In the genomic region with DNA sequence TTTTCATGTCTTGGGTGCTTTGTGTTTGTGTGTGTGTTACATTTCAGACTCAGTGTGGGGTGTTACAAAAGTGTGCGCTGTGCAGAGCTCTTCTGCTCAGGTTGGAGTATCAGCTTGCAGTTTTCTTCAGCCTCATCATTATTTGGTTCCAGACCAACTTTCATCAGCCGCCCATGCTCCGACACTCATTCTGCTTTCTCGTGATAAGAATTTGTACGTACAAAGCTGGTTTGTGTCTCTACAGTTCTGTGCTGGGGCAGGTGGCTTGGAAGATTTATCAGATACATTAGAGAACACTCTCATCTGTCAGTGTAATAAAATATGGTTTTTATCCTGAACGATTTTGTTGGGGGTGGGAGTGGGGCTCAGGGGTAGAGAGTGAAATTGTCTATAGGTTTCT, we compare ENCODE assay signal across 31 mouse cellular contexts.
"Had no signal": no experiment of that assay in that cellular context is flagged by ENCODE, and none has a peak within 500 bp of the region (broad histone marks: within the 10 kb centered on the region; RNA-seq: fewer than 3 reads in every experiment).

No protein-coding gene starts in this region.

- H3K27ac ChIP-seq: limb, embryonic 10.5 days; limb, embryonic 12.5 days; limb, embryonic 13.5 days; limb, embryonic 15.5 days; liver, embryonic 12.5 days; liver, embryonic 13.5 days; liver, embryonic 14.5 days; liver, embryonic 15.5 days; lung, embryonic 15.5 days; macrophage; midbrain, embryonic 10.5 days; midbrain, embryonic 12.5 days; midbrain, embryonic 13.5 days; midbrain, embryonic 15.5 days; neural tube, embryonic 12.5 days had no signal

- H3K4me1 ChIP-seq: limb, embryonic 10.5 days; limb, embryonic 12.5 days; limb, embryonic 13.5 days; limb, embryonic 15.5 days; liver, embryonic 12.5 days; liver, embryonic 13.5 days; liver, embryonic 15.5 days; lung, embryonic 15.5 days; megakaryocyte, embryonic 14.5 days; midbrain, embryonic 10.5 days; midbrain, embryonic 12.5 days; midbrain, embryonic 13.5 days; midbrain, embryonic 15.5 days; neural tube, embryonic 12.5 days had no signal

- DNase-seq: left cerebral cortex, postnatal 4 days; liver; liver, embryonic 13.5 days; liver, postnatal 0 days; lung, adult 18-20 months; lung, adult 2 months; lung, embryonic 14.5 days; lung, postnatal 10 days; lung, postnatal 14 days; lung, postnatal 36 days; lung, postnatal 4 days; midbrain, embryonic 14.5 days had no signal

- ATAC-seq: liver, embryonic 12.5 days; liver, postnatal 0 days; midbrain, embryonic 13.5 days; midbrain, embryonic 15.5 days; midbrain, embryonic 16.5 days had no signal

- H3K27me3 ChIP-seq: limb, embryonic 12.5 days; limb, embryonic 13.5 days; limb, embryonic 15.5 days; liver, embryonic 12.5 days; liver, embryonic 13.5 days; lung, embryonic 15.5 days; megakaryocyte, embryonic 14.5 days; midbrain, embryonic 12.5 days; midbrain, embryonic 13.5 days; midbrain, embryonic 15.5 days; neural tube, embryonic 12.5 days had no signal

- H3K9me3 ChIP-seq: limb, embryonic 10.5 days; limb, embryonic 12.5 days; limb, embryonic 13.5 days; limb, embryonic 15.5 days; liver, embryonic 12.5 days; liver, embryonic 13.5 days; liver, embryonic 15.5 days; lung, embryonic 15.5 days; megakaryocyte, embryonic 14.5 days; midbrain, embryonic 10.5 days; midbrain, embryonic 12.5 days; midbrain, embryonic 13.5 days; midbrain, embryonic 15.5 days; neural tube, embryonic 12.5 days had no signal

- H3K4me3 ChIP-seq: limb, embryonic 10.5 days; limb, embryonic 12.5 days; limb, embryonic 13.5 days; limb, embryonic 15.5 days; liver, embryonic 12.5 days; liver, embryonic 13.5 days; liver, embryonic 15.5 days; lung, embryonic 15.5 days; megakaryocyte, embryonic 14.5 days; midbrain, embryonic 10.5 days; midbrain, embryonic 12.5 days; midbrain, embryonic 13.5 days; midbrain, embryonic 15.5 days; myocyte; neural tube, embryonic 12.5 days had no signal

- H3K9ac ChIP-seq: limb, embryonic 12.5 days; limb, embryonic 13.5 days; limb, embryonic 15.5 days; liver, embryonic 12.5 days; liver, embryonic 13.5 days; liver, embryonic 14.5 days; liver, embryonic 15.5 days; liver, postnatal 0 days; lung, embryonic 14.5 days; lung, embryonic 15.5 days; midbrain, embryonic 12.5 days; midbrain, embryonic 13.5 days; midbrain, embryonic 15.5 days; neural tube, embryonic 12.5 days had no signal

- H3K4me2 ChIP-seq: limb, embryonic 12.5 days; limb, embryonic 13.5 days; limb, embryonic 15.5 days; liver, embryonic 11.5 days; liver, embryonic 12.5 days; liver, embryonic 13.5 days; liver, embryonic 15.5 days; lung, embryonic 14.5 days; lung, embryonic 15.5 days; midbrain, embryonic 11.5 days; midbrain, embryonic 12.5 days; midbrain, embryonic 13.5 days; midbrain, embryonic 15.5 days; neural tube, embryonic 12.5 days had no signal

- H3K36me3 ChIP-seq: limb, embryonic 10.5 days; limb, embryonic 12.5 days; limb, embryonic 13.5 days; limb, embryonic 15.5 days; liver, embryonic 12.5 days; liver, embryonic 13.5 days; liver, embryonic 15.5 days; lung, embryonic 15.5 days; midbrain, embryonic 10.5 days; midbrain, embryonic 12.5 days; midbrain, embryonic 13.5 days; midbrain, embryonic 15.5 days; neural tube, embryonic 12.5 days had no signal
